Mouse (Mus musculus) cerebellum, postnatal 25 days (tissue): ENCODE measurements around the gene Pa2g4.
A peak's percentile ranks its signal among the peaks of the same experiment; 100 is the strongest.

Experiments
- DNase-seq, 2 experiments: peaks; one replicate each; pipeline ENCODE4 v3.0.0; 2021; ENCODE audit warnings: mixed read lengths in 2 of 2

The Pa2g4 gene

DNA sequence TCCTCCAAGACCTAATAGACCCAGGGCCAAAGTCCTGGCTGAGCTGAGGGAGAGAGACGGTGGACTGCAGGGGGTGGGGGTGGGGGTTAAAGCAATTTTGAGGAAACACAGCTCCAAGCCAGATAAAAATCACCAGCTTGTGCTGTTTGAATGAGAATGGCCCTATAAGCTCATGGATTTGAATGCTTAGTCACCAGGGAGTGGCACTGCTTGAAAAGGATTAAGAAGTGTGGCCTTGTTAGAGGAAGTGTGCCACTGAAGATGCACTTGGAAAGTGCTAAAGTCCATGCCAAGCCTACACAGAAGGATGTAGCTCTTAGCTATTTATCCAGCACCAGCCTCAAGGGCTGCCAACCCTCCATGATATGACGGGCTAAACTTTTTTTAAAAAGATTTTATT is 30.6 kb downstream of the Pa2g4 start:
- no peak for DNase-seq

DNA sequence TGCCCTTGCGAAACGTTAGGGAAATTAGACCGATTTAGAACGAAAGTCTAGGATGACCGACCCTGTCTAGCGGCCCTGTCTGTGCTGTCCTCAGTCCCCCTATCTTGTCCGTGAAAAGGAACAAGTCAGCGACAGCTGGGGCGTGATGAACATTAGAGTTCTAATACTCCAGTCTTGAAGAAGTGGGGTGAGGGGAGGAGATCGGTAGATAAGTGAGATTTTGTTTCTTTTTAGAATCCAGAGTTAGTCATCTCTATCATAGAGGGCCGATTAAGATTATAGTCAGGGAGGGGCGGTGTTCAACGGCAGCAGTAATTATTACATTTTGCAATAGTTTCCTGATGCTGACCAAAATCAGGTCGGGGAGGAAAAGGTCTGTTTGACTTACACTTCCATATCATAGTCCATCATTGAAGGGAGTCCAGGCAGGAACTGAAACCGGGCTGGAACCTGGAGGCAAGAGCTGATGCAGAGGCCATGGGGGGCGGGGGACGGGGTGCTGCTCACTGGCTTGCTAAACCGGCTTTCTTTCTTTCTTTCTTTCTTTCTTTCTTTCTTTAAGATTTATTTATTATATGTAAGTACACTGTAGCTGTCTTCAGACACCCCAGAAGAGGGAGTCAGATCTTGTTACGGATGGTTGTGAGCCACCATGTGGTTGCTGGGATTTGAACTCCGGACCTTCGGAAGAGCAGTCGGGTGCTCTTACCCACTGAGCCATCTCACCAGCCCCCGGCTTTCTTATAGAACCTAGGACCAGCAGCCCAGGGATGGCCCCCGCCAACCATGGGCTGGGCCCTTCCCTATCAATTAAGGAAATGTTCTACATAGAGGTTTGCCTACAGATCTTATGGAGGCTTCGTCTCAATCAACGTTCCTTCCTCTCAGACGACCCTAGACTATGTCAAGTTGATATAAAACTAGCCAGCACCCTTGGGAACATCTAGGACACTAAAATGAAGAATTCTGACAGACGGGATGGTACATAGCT is 39.1 kb downstream of the Pa2g4 start:
- no peak for DNase-seq

DNA sequence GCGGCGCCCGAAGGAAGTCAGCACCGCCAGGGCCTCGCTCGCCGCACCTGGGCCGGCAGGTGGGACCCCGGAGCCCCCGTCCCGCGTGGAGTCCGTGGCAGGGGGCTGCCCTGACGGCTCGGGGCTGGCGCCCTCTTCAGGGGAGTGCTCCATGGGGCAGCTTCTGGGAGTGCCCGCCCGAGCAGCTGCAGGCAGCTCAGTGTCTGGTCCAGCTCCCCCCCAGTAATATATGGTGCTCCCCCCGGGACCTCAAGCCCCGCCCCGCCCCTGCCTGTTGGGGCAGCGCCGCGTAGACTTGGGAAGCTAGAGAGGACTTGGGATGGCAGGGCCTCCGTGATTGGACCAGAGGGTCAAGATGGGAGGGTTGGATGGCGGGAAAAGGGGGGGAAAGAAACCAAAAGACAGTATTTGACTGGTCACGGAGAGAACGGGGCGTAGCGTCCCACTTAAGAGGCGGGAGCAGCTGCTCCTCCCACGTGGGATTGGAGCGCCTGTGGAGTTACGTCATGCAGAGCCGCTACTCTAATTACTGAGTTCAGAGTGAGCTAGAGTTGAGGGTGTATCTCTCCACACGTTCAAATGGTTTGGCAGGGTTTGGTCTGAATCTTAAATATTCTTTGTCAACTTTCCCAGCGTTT is 40.0 kb downstream of the Pa2g4 start, which contains the start of gene Esyt1:
Gene Esyt1, minus strand, starts transcription at position 201 of the 638 bp plus-strand sequence.
- DNase-seq = peak; percentile 87 to 92

DNA sequence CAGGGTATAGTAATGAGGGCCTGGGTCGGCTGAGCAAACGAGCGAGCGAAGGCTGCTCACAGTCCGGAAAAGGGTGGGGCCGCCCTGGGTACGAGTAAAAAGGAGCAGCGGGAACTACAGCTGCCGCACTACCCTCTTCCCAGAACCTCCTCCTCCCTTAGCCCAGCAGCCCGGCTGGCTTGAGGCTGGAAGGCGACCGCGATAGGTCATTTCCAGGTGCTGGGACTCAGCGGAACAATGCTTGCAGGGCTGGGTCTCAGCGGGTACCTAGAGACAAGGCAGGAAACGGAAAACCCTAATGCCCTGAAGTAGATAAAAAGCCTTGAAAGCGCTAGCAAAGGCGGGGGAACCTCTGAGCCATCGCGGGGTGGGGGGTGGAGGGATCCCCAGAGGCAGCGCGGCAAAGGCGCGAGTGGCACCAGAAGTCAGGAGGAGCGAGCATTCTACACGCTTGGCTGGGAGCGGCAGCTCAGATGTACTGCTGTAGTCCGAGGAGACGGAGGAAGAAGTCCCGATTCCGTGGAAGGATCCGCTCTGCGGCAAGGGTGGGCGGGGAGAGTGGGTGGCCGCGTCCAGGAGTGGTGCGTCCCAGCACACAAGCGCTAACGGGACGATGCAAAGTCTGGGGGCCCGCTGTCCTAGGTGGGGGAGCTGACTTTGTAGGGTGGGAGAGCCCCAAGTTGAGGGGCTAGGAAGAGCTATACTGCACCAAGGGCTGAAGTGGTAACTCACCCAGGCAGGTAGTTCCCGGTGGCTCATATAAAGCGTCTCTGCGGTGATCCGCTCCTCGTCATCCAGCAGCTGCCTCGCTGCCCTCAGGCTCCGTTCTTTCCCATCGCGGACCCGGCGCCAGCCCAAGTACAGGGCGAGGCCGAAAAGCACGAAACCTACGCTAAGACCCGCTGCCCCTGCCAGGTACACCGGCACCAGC is 40.8 kb downstream of the Pa2g4 start:
- peak; percentile 68 to 71 for DNase-seq

DNA sequence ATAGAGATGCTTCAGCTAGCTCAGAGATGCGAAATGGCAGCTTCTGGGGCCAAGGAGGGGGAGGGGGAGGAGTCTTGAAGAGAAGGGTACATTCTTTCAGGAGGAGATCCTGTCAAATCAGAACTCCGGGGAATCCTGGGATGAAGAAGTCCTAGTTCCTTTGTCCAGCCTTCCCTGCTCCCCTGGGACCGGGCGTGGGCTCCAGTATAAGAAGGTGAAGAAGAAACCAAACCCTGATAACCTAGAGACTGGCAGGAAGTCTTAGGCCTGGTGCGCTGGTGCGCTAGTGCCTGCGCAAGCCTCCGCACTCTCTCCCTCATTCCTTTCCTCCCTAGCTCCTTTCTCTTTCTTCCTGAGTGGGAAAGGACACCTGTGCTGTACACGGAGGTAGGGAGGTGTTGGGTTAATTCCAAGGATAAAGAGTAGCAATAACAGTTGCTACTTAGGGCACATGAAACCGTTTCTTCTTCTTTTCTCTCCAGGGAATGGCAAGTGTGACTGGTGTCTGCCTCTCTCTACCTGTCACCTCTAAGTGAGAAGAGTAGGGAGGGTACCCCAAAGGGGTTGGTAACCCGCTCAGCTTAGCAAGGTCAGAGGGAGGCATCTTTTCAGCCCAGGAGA is 41.6 kb downstream of the Pa2g4 start:
- DNase-seq = no peak

DNA sequence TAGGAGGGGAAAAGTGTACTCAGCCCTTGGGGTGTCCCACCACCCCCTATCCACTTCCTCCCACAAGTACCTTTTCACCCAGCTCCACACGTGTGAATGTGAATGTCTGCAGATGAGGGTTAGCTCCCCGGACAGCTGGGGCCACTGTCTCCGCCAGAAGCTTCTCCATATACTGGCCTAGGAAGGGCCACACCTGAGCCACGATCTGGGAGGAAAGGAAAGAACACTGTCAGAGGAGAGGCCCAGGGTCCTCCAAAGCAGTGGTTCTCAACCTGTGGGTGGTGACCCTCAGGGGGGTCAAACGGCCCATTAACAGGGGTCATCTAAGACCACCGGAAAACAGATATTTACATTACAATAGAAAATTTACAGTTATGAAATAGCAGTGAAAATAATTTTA is 43.4 kb downstream of the Pa2g4 start:
- DNase-seq = no peak

DNA sequence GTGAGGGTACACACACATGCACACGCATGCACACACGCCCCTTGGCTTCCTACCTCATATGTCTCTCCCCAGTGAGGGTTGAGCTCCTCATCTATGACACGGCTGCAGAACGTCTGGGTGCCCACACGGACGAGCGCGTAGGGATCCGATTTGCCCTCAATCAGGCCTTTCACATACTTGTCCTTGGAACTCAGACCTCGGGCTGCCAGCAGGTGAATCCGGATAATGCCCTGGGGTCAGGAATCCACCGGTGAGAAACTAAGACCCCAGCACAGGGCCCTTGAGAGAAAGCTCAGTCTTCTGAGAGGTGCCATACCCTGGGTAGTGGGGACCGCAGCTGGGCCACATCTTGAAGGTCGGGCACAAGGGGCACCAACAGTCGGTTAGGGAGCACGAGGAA is 45.2 kb downstream of the Pa2g4 start:
- no peak for DNase-seq

DNA sequence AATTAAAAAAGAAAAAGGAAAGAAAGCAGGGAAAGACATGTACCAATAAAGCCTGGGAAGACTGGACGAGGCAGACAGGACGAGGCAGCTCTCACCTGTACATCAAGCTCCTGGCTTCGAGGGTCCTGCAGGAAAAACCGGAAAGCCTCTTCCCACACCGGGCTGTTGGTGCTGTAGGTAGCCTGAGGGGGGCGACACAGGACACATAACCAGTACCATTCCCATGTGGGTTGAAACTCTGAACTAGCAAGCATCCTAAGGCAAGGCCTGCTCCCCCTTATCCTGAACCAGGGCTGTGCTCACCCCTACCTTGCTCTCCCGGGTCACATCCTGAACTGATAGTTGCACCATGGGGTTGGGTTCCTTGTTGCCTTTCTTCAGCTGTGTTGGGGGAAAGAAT is 47.0 kb downstream of the Pa2g4 start:
- peak; percentile 64 to 73 for DNase-seq

DNA sequence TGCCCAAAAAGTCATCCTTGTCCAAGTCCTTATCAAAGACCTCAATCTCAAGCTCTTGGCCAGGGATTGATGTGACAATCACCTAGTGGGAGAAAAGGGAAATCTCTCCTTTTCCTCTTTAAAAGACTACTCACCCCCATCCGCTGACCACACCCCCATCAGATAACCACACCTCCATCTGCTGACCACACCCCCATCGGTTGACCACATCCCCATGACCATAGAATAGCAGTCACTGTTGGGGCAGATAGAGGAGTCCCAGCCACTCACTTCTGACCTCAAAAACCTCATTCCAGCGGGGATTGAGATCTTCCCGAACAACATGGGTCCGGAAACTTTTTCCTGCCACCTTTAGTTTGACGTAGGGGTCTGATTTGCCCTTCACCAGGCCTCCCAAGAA is 49.1 kb downstream of the Pa2g4 start:
- DNase-seq = no peak

DNA sequence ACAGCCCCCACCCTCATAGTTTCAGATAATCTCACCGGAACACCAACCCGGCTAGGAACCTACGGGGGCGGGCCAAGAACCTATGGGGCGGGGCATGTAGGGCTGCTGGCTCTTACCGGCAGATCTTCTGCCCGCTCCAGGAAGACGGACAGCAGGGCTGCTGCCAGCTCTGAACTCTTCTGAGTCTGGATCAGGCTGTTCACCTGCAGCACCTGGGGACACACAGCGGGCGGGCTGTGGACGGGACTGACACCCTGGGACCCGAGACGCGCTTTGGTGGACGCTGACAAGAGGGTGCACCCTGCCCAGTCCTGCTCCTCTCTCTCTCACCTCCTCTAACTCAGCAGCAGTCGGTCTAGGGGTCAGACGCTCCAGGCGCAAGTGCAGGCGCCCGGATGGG is 49.8 kb downstream of the Pa2g4 start:
- no peak for DNase-seq

DNA sequence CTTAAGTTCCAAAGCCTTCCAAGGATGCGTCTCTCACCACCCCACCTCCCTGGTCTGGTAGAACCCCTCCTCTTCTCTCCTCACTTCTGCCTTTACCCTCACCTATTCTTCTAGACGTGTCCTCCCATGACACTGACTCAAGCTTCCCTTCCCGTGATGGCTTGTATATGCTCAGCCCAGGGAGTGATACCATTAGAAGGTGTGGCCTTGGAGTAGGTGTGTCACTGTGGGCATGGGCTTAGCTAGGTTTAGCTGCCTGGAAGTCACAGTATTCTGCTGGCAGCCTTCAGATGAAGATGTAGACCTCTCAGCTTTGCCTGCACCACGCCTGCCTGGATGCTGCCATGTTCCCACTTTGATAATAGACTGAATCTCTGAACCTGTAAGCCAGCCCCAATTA is 50.7 kb downstream of the Pa2g4 start:
- no peak for DNase-seq

DNA sequence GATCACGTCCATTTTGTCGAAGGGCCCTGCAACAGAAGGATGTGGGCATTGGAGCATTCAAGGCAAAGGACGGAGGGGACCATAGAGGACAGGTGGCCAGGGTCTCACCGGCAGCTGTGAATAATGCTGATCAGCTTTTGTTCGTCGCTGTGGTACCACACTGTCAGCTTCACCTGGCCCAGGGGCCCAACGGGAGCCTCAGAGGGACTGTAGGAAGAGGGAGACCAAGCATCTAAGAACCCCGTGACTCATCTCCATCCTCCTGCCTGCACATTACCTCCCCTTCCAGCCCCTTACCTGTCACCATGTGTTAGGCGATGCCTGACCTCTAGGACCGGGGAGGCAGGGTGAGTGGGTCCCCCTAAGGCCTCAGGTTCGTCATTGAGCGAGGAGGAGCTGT is 54.0 kb downstream of the Pa2g4 start:
- no peak for DNase-seq

DNA sequence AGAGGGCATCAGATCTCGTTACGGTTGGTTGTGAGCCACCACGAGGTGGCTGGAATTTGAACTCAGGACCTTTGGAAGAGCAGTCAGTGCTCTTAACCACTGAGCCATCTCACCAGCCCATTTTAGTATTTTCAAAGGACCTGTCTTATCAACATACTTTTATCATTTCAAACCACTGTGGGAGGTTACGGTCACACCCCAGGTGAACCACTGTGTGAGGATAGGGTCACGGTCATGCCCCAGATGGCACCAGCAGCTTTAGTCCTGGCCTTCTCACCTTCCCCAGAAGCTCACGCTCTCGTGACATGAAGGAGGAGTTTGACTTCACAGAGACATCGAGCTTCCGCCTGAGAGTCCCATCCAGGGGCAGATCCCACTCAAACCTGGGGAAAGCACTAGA is 54.6 kb downstream of the Pa2g4 start:
- no peak for DNase-seq

DNA sequence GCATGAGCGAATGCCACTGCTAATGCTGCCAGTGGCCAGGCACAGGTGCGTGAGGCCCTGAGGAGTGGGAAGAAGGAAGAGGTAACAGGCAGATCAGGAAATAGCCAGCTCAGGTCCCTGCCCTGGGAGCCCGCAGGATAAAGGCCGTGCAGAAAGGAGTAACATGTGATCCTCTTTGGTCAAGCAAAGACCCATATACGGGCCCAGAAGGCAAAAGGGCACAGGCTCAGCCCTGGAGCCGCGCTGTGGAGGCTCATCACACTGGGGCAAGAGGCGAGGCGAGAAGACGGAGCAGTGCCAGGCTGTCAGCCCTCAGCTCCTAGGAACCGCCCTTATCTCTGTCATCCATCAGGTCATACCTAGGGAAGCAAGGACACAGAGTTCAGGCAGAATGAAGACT is 55.5 kb downstream of the Pa2g4 start:
- no peak for DNase-seq

DNA sequence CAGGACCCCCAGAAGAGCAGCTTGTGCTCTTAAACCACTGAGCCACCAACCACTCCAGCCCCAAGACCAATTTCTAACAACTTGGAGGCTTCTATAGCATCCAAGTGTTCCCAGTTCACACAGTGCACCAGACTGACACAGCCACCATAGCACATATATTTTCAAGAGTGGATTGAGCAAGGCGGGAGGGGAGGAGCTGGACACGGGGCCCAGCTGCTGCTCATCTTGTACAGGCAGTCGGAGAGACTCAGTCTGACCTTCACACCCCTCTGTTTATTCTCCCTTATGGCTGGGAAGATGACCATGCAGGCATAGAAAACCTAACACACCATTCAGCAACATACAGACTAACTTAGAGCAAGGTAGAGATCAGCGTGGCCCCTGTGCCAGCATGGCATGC is 56.0 kb downstream of the Pa2g4 start:
- no peak for DNase-seq

DNA sequence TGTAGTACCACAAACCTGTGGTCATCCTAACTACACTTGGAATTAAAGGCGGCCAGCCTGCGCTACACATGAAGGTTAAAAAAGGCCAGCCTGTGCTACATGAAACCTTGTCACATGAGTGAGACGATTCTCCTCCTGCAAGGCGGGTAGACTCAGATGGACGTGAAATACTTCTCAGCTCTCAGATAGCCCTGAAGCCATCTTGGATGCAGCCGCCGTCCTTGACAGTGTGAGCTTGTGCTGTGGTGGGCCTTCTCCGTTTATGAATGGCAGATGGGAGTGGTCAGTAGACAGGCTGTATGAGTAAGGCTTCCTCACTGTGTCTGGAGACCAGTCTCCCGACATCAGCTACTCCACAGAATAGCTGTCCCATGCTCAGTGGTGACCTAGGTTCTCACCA is 56.6 kb downstream of the Pa2g4 start:
- no peak for DNase-seq

DNA sequence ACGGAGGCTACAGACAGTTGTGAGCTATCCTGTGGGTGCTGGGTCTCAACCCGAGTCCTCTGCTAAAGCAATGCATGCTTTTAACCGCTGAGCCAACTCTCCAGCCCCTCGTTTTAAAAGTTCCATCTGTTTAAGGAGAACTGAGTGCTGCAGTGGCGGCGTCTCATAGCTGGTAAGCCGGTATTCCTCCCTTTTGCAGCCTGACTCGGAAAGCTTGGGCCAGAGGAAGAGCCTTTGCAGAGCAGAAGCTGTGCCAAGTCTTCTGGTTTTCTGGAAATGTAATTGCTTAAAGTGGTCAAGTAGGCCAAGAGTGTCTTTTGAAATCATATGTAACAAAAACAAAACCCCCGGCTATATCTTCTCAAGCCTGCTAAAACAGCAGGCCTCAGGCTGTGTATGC is 57.5 kb downstream of the Pa2g4 start:
- DNase-seq = no peak
